Comparison of ENCODE assay signal across 36 mouse cellular contexts in the genomic region with DNA sequence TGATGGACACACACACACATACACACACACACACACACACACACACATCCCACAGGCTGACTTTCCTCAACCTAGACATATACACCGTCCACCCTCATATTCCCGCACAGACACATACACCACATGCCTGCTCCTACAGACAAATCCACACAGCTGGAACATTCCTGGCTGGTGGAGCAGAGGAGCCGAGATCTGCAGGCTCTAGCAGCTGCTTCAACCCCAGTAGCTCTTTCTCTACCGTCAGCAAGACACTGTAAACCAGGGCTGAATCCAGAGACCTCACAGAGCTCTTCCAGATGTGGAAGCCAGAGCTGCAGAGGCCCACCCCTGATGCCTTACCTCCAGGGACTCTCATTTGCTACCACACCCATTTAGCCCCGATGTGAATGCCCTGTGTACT. TPM values are rescaled to one million over a fixed set of nuclear protein-coding genes. Genes with fewer than 3 reads are reported as not detected.
DNase-seq lines count a peak whose midpoint lies in the region; ATAC-seq and TF ChIP-seq lines count a peak whose summit lies in the region.
"Had no signal": no experiment of that assay in that cellular context is flagged by ENCODE, and none has a peak within 500 bp of the region (broad histone marks: within the 10 kb centered on the region; RNA-seq: fewer than 3 reads in every experiment).

No protein-coding gene starts in this region.

- no peak overlapping the region for H3K27ac ChIP-seq in heart, embryonic 13.5 days (replicated peaks)
- H3K27ac ChIP-seq in stomach, embryonic 15.5 days: no peak overlapping the region
- no peak overlapping the region for H3K27ac ChIP-seq in stomach, postnatal 0 days (replicated peaks)
- no peak overlapping the region for H3K27ac ChIP-seq in intestine, embryonic 16.5 days (ENCODE audit: low read length)
- H3K27ac ChIP-seq in stomach, embryonic 16.5 days (ENCODE audit: low read length): no peak overlapping the region
- H3K27ac ChIP-seq: forebrain, embryonic 13.5 days; hindbrain, embryonic 14.5 days; liver, embryonic 13.5 days had no signal

- H3K9me3 ChIP-seq in heart, embryonic 13.5 days: no peaks in the 10 kb centered on the region
- H3K9me3 ChIP-seq in stomach, embryonic 15.5 days: no peaks in the 10 kb centered on the region
- H3K9me3 ChIP-seq in stomach, postnatal 0 days (ENCODE audit: control insufficient read depth, low read length): no peaks in the 10 kb centered on the region
- no peaks in the 10 kb centered on the region for H3K9me3 ChIP-seq in intestine, embryonic 16.5 days (ENCODE audit: control insufficient read depth, low read length)
- H3K9me3 ChIP-seq in stomach, embryonic 16.5 days (replicated peaks; ENCODE audit: control insufficient read depth, low read length): no peaks in the 10 kb centered on the region
- H3K9me3 ChIP-seq: forebrain, embryonic 13.5 days; liver, embryonic 13.5 days had no signal

- no peak for DNase-seq in heart, adult 8-10 months (ENCODE audit: low spot score)
- no peak for DNase-seq in stomach, postnatal 0 days (ENCODE audit: low spot score)
- no peak for DNase-seq in left cerebral cortex, postnatal 25 days (ENCODE audit: low spot score in 2 of 2)
- no peak for DNase-seq in gastrocnemius, postnatal 10 days
- DNase-seq: adrenal gland, adult 2 months; cerebellum, adult 2 months; cerebellum, postnatal 25 days; gastrocnemius, postnatal 14 days; heart, adult 11 months; kidney, postnatal 36 days; left cerebral cortex, postnatal 4 days; liver, embryonic 13.5 days; lung, adult 2 months; lung, postnatal 14 days; right cerebral cortex, adult 18-20 months; right cerebral cortex, postnatal 4 days; thymus, adult 2 months; thymus, postnatal 4 days had no signal

- 49% methylated on average over 5 of the region's 5 CpGs for WGBS in heart, embryonic 13.5 days
- WGBS in stomach, embryonic 15.5 days: 27% methylated on average over 5 of the region's 5 CpGs
- WGBS in stomach, postnatal 0 days: 22% methylated on average over 5 of the region's 5 CpGs
- WGBS in intestine, embryonic 16.5 days: 38% methylated on average over 5 of the region's 5 CpGs
- WGBS in stomach, embryonic 16.5 days: 30% methylated on average over 5 of the region's 5 CpGs

- ATAC-seq in heart, embryonic 13.5 days (ENCODE audit: extremely low read depth, insufficient number of reproducible peaks, low FRiP score, low TSS enrichment): no peak
- peak; percentile 41; the same call in 1 of the 2 replicates for ATAC-seq in stomach, embryonic 15.5 days (ENCODE audit: insufficient read depth, low FRiP score, low read depth)
- ATAC-seq in stomach, postnatal 0 days (ENCODE audit: low FRiP score, low TSS enrichment): no peak; the same call in 1 of the 2 replicates
- ATAC-seq in intestine, embryonic 16.5 days: peak; percentile 18; the same call in 1 of the 2 replicates
- peak; percentile 42; the same call in 1 of the 2 replicates for ATAC-seq in stomach, embryonic 16.5 days (ENCODE audit: insufficient read depth, low FRiP score)
- ATAC-seq: CD4-positive, CD25-positive, alpha-beta regulatory T cell, adult 4 months; forebrain, embryonic 13.5 days; midbrain, embryonic 16.5 days; Patski had no signal

- peak overlapping the region; percentile 24; the same call in 1 of the 2 replicates for H3K9ac ChIP-seq in heart, embryonic 13.5 days
- H3K9ac ChIP-seq in stomach, embryonic 15.5 days: no peak overlapping the region
- H3K9ac ChIP-seq in stomach, postnatal 0 days (ENCODE audit: low read length): no peak overlapping the region
- H3K9ac ChIP-seq in intestine, embryonic 16.5 days (ENCODE audit: low read depth, low read length): no peak overlapping the region
- 0 out of 2 replicates have a peak overlapping the region, but pooled peaks have one; percentile 7 for H3K9ac ChIP-seq in stomach, embryonic 16.5 days (ENCODE audit: low read length)
- H3K9ac ChIP-seq: forebrain, embryonic 13.5 days; hindbrain, embryonic 14.5 days; liver, embryonic 13.5 days had no signal

- H3K27me3 ChIP-seq in heart, embryonic 13.5 days (replicated peaks): peaks cover 44% of the 10 kb centered on the region
- H3K27me3 ChIP-seq in stomach, embryonic 15.5 days (replicated peaks): no peaks in the 10 kb centered on the region
- no peaks in the 10 kb centered on the region for H3K27me3 ChIP-seq in stomach, postnatal 0 days (ENCODE audit: control insufficient read depth, insufficient read depth, low read length)
- H3K27me3 ChIP-seq in intestine, embryonic 16.5 days (replicated peaks; ENCODE audit: control insufficient read depth, insufficient read depth, low read length): no peaks in the 10 kb centered on the region
- no peaks in the 10 kb centered on the region for H3K27me3 ChIP-seq in stomach, embryonic 16.5 days (ENCODE audit: control insufficient read depth, insufficient read depth, low read length)
- H3K27me3 ChIP-seq: Patski had no signal

- H3K4me2 ChIP-seq in heart, embryonic 13.5 days: no peak overlapping the region
- H3K4me2 ChIP-seq in stomach, embryonic 15.5 days: no peak overlapping the region
- no peak overlapping the region for H3K4me2 ChIP-seq in stomach, postnatal 0 days (replicated peaks; ENCODE audit: low read depth)
- no peak overlapping the region for H3K4me2 ChIP-seq in intestine, embryonic 16.5 days (ENCODE audit: low read depth, low read length)
- H3K4me2 ChIP-seq in stomach, embryonic 16.5 days (ENCODE audit: low read depth, low read length): no peak overlapping the region
- H3K4me2 ChIP-seq: forebrain, embryonic 13.5 days; hindbrain, embryonic 14.5 days; liver, embryonic 13.5 days had no signal

- intact Hi-C loops in left cerebral cortex, postnatal 25 days (cut with DNase I): no loop called here

- H3K4me1 ChIP-seq in heart, embryonic 13.5 days: no peaks in the 10 kb centered on the region
- no peaks in the 10 kb centered on the region for H3K4me1 ChIP-seq in stomach, embryonic 15.5 days
- no peaks in the 10 kb centered on the region for H3K4me1 ChIP-seq in stomach, postnatal 0 days (replicated peaks; ENCODE audit: control insufficient read depth, insufficient read depth)
- H3K4me1 ChIP-seq in intestine, embryonic 16.5 days (ENCODE audit: control insufficient read depth, insufficient read depth, low read length): no peaks in the 10 kb centered on the region
- H3K4me1 ChIP-seq in stomach, embryonic 16.5 days (ENCODE audit: control insufficient read depth, insufficient read depth, low read length): no peaks in the 10 kb centered on the region
- H3K4me1 ChIP-seq: forebrain, embryonic 13.5 days; liver, embryonic 13.5 days had no signal

- TF ChIP-seq EP300 in stomach, postnatal 0 days (optimal IDR thresholded peaks at IDR 0.05): no peak

- no peak for TF ChIP-seq CTCF in stomach, postnatal 0 days (IDR thresholded peaks at IDR 0.05; ENCODE audit: low read depth)

- no peak overlapping the region for H3K4me3 ChIP-seq in heart, embryonic 13.5 days
- no peak overlapping the region for H3K4me3 ChIP-seq in stomach, embryonic 15.5 days (replicated peaks)
- H3K4me3 ChIP-seq in stomach, postnatal 0 days (ENCODE audit: low read depth, low read length): no peak overlapping the region
- no peak overlapping the region for H3K4me3 ChIP-seq in intestine, embryonic 16.5 days (ENCODE audit: low read length)
- H3K4me3 ChIP-seq in stomach, embryonic 16.5 days (replicated peaks; ENCODE audit: low read length): no peak overlapping the region
- H3K4me3 ChIP-seq: erythroblast, embryonic 14.5 days; forebrain, embryonic 13.5 days; liver, embryonic 13.5 days had no signal

- H3K36me3 ChIP-seq in heart, embryonic 13.5 days: no peaks in the 10 kb centered on the region
- H3K36me3 ChIP-seq in stomach, embryonic 15.5 days: no peaks in the 10 kb centered on the region
- no peaks in the 10 kb centered on the region for H3K36me3 ChIP-seq in stomach, postnatal 0 days (ENCODE audit: control insufficient read depth, insufficient read depth, low read length)
- H3K36me3 ChIP-seq in intestine, embryonic 16.5 days (ENCODE audit: control insufficient read depth, insufficient read depth, low read length): no peaks in the 10 kb centered on the region
- no peaks in the 10 kb centered on the region for H3K36me3 ChIP-seq in stomach, embryonic 16.5 days (ENCODE audit: control insufficient read depth, insufficient read depth, low read length)
- H3K36me3 ChIP-seq: liver, embryonic 13.5 days had no signal

RNA-seq across cellular contexts. Expression of a gene that starts 1.7 kb away (rescaled TPM):
- not detected in 2 replicates for polyA plus RNA-seq in heart, embryonic 13.5 days (2015; fragmentation: Nextera tagmentation; extraction: Ambion mirVana)
- total RNA-seq in heart, adult 8-10 months (2022): not detected
- polyA plus RNA-seq in stomach, embryonic 15.5 days (2015; fragmentation: Nextera tagmentation; extraction: Ambion mirVana): not detected in 2 replicates
- not detected in 2 replicates for polyA plus RNA-seq in stomach, postnatal 0 days (2015; fragmentation: Nextera tagmentation; extraction: Ambion mirVana)
- not detected in 2 replicates for polyA plus RNA-seq in intestine, embryonic 16.5 days (2015; fragmentation: Nextera tagmentation; extraction: Ambion mirVana)
- polyA plus RNA-seq in stomach, embryonic 16.5 days (2015; fragmentation: Nextera tagmentation; extraction: Ambion mirVana): not detected in 2 replicates
- 1 to 10 TPM; 7.0 to 7.2 TPM for total RNA-seq in left cerebral cortex, postnatal 25 days (2021)
- not detected for total RNA-seq in gastrocnemius, postnatal 10 days (2021)
- total RNA-seq: adrenal gland, adult 2 months; gastrocnemius, postnatal 14 days; heart, postnatal 25 days; megakaryocyte, adult 5-6 weeks had no signal
- polyA plus RNA-seq: adrenal gland, adult 2 months; CD4-positive, CD25-positive, alpha-beta regulatory T cell, adult 4 months; erythroblast, embryonic 14.5 days; forebrain, embryonic 13.5 days; heart, embryonic 14.5 days; hindbrain, embryonic 14.5 days; intestine, embryonic 14.5 days; kidney, embryonic 14.5 days; liver, embryonic 13.5 days; lung, adult 2 months; neural tube, embryonic 14.5 days; stomach, embryonic 14.5 days had no signal

RNA-seq across cellular contexts. Expression of a gene that starts 14.1 kb away (rescaled TPM):
- polyA plus RNA-seq in heart, embryonic 13.5 days (2015; fragmentation: Nextera tagmentation; extraction: Ambion mirVana): 30.4 and 31.1 TPM in 2 replicates
- total RNA-seq in heart, adult 8-10 months (2022): 10 to 100 TPM; 21.2 to 24.0 (median 22.4) TPM
- 48.7 and 48.9 TPM in 2 replicates for polyA plus RNA-seq in stomach, embryonic 15.5 days (2015; fragmentation: Nextera tagmentation; extraction: Ambion mirVana)
- 19.4 and 19.8 TPM in 2 replicates for polyA plus RNA-seq in stomach, postnatal 0 days (2015; fragmentation: Nextera tagmentation; extraction: Ambion mirVana)
- polyA plus RNA-seq in intestine, embryonic 16.5 days (2015; fragmentation: Nextera tagmentation; extraction: Ambion mirVana): 40.5 and 43.1 TPM in 2 replicates
- polyA plus RNA-seq in stomach, embryonic 16.5 days (2015; fragmentation: Nextera tagmentation; extraction: Ambion mirVana): 28.1 and 32.4 TPM in 2 replicates
- 10 to 100 TPM; 35.7 to 39.1 TPM for total RNA-seq in left cerebral cortex, postnatal 25 days (2021)
- 10 to 100 TPM; 23.7 to 27.8 TPM for total RNA-seq in gastrocnemius, postnatal 10 days (2021)

RNA-seq across cellular contexts. Expression of a gene that starts 59.5 kb away (rescaled TPM):
- polyA plus RNA-seq in heart, embryonic 13.5 days (2015; fragmentation: Nextera tagmentation; extraction: Ambion mirVana): not detected in 2 replicates
- total RNA-seq in heart, adult 8-10 months (2022): not detected
- not detected in 2 replicates for polyA plus RNA-seq in stomach, embryonic 15.5 days (2015; fragmentation: Nextera tagmentation; extraction: Ambion mirVana)
- polyA plus RNA-seq in stomach, postnatal 0 days (2015; fragmentation: Nextera tagmentation; extraction: Ambion mirVana): 0.15 and 0.32 TPM in 2 replicates
- not detected in 2 replicates for polyA plus RNA-seq in intestine, embryonic 16.5 days (2015; fragmentation: Nextera tagmentation; extraction: Ambion mirVana)
- not detected in 2 replicates for polyA plus RNA-seq in stomach, embryonic 16.5 days (2015; fragmentation: Nextera tagmentation; extraction: Ambion mirVana)
- total RNA-seq in left cerebral cortex, postnatal 25 days (2021): not detected
- not detected for total RNA-seq in gastrocnemius, postnatal 10 days (2021)
- total RNA-seq: adrenal gland, adult 2 months; gastrocnemius, postnatal 14 days; heart, postnatal 25 days; layer of hippocampus, adult 8-10 months; megakaryocyte, adult 5-6 weeks had no signal
- polyA plus RNA-seq: erythroblast, embryonic 14.5 days; forebrain, embryonic 13.5 days; heart, embryonic 14.5 days; hindbrain, embryonic 14.5 days; intestine, embryonic 14.5 days; kidney, embryonic 14.5 days; liver, embryonic 13.5 days; midbrain, embryonic 16.5 days; neural tube, embryonic 14.5 days had no signal

Comparison
In these comparisons a context has a peak if more than half of its experiments do, and no peak if none do; other contexts are left out.
1. ATAC-seq: peak in stomach, embryonic 15.5 days (single experiment), intestine, embryonic 16.5 days (single experiment) and stomach, embryonic 16.5 days (single experiment); none in heart, embryonic 13.5 days (single experiment) and stomach, postnatal 0 days (single experiment).
2. H3K9ac ChIP-seq: peak in heart, embryonic 13.5 days (single experiment) and stomach, embryonic 16.5 days (single experiment); none in stomach, embryonic 15.5 days (single experiment), stomach, postnatal 0 days (single experiment) and intestine, embryonic 16.5 days (single experiment).